Mouse (Mus musculus): ENCODE measurements at regions not wholly inside any gene's neighbourhood (a gene's known extent, or its start where the extent isn't known, plus 50 kb on each side); places are given as distances from the start of the nearest gene placed in this dataset.

- Histone ChIP-seq H3K4me2 (ENCODE audit: low read depth) (no peak overlapping the region), H3K27me3 (ENCODE audit: control insufficient read depth, insufficient read depth, insufficient read length) (no peaks in the 10 kb centered on the region), H3K4me3 (no peak overlapping the region), H3K79me2 (ENCODE audit: control insufficient read depth, insufficient read depth) (no peaks in the 10 kb centered on the region), H3K36me3 (ENCODE audit: control insufficient read depth, insufficient read depth) (no peaks in the 10 kb centered on the region), H3ac (ENCODE audit: control insufficient read depth, insufficient read length) (no peak overlapping the region)
- TF ChIP-seq MAX (IDR thresholded peaks at IDR 0.05; ENCODE audit: low read depth) (no peak), E2F4 (IDR thresholded peaks at IDR 0.05; ENCODE audit: insufficient read depth) (no peak), REST (IDR thresholded peaks at IDR 0.05; ENCODE audit: insufficient read depth, insufficient read length) (no peak), CEBPB (IDR thresholded peaks at IDR 0.05; ENCODE audit: insufficient read depth, poor library complexity, severe bottlenecking) (no peak), POLR2A (IDR thresholded peaks at IDR 0.05; ENCODE audit: insufficient read length, low read depth) (no peak), TCF12 (IDR thresholded peaks at IDR 0.05; ENCODE audit: insufficient read depth, poor library complexity, severe bottlenecking) (no peak), MYOG (IDR thresholded peaks at IDR 0.05; ENCODE audit: control insufficient read depth in 1 of 3, insufficient read depth in 1 of 3, insufficient read length in 2 of 3, low read depth in 2 of 3) (no peak), SRF (IDR thresholded peaks at IDR 0.05; ENCODE audit: control insufficient read depth, insufficient read length, low read depth) (no peak), TCF3 (IDR thresholded peaks at IDR 0.05; ENCODE audit: insufficient read length, low read depth) (no peak)
Measured at GRCm38 (mm10) chr2:45774416-45774815, 657.2 kb upstream of the Zeb2 start.

GRCm38 (mm10) chr2:45757176-45757575, 640.0 kb upstream of the Zeb2 start:
- Histone ChIP-seq H3K27me3 (ENCODE audit: control insufficient read depth, insufficient read depth, insufficient read length) (no peaks in the 10 kb centered on the region), H3K36me3 (ENCODE audit: control insufficient read depth, insufficient read depth) (no peaks in the 10 kb centered on the region), H3K4me3 (no peak overlapping the region), H3K79me2 (ENCODE audit: control insufficient read depth, insufficient read depth) (no peaks in the 10 kb centered on the region), H3K4me2 (ENCODE audit: low read depth) (no peak overlapping the region), H3ac (ENCODE audit: control insufficient read depth, insufficient read length) (no peak overlapping the region)
- TF ChIP-seq CEBPB (IDR thresholded peaks at IDR 0.05; ENCODE audit: insufficient read depth, poor library complexity, severe bottlenecking) (no peak), TCF12 (IDR thresholded peaks at IDR 0.05; ENCODE audit: insufficient read depth, poor library complexity, severe bottlenecking) (no peak), SRF (IDR thresholded peaks at IDR 0.05; ENCODE audit: control insufficient read depth, insufficient read length, low read depth) (no peak), MYOD1 (IDR thresholded peaks at IDR 0.05; ENCODE audit: control insufficient read depth in 1 of 3, insufficient read length in 2 of 3, low read depth in 2 of 3) (no peak)

GRCm38 (mm10) chr2:45756395-45756794, 639.2 kb upstream of the Zeb2 start:
- H3K79me2 ChIP-seq (ENCODE audit: control insufficient read depth, insufficient read depth): no peaks in the 10 kb centered on the region
- H3K4me2 ChIP-seq (ENCODE audit: low read depth): no peak overlapping the region
- H3K4me3 ChIP-seq: no peak overlapping the region
- TF ChIP-seq CEBPB (IDR thresholded peaks at IDR 0.05; ENCODE audit: insufficient read depth, poor library complexity, severe bottlenecking) (no peak), TCF12 (IDR thresholded peaks at IDR 0.05; ENCODE audit: insufficient read depth, poor library complexity, severe bottlenecking) (no peak), POLR2AphosphoS2 (IDR thresholded peaks at IDR 0.05; ENCODE audit: insufficient read length, low read depth) (no peak), REST (IDR thresholded peaks at IDR 0.05; ENCODE audit: insufficient read depth, insufficient read length) (no peak), SRF (IDR thresholded peaks at IDR 0.05; ENCODE audit: control insufficient read depth, insufficient read length, low read depth) (no peak), MYOD1 (IDR thresholded peaks at IDR 0.05; ENCODE audit: control insufficient read depth in 1 of 3, insufficient read length in 2 of 3, low read depth in 2 of 3) (no peak), MYOG (IDR thresholded peaks at IDR 0.05; ENCODE audit: control insufficient read depth in 1 of 3, insufficient read depth in 1 of 3, insufficient read length in 2 of 3, low read depth in 2 of 3) (no peak), USF1 (IDR thresholded peaks at IDR 0.05; ENCODE audit: low read depth) (no peak), TCF3 (IDR thresholded peaks at IDR 0.05; ENCODE audit: insufficient read length, low read depth) (no peak), E2F4 (IDR thresholded peaks at IDR 0.05; ENCODE audit: insufficient read depth) (no peak), POLR2A (IDR thresholded peaks at IDR 0.05; ENCODE audit: insufficient read length, low read depth) (no peak), MAX (IDR thresholded peaks at IDR 0.05; ENCODE audit: low read depth) (no peak)
- H3ac ChIP-seq (ENCODE audit: control insufficient read depth, insufficient read length): no peak overlapping the region
- no peaks in the 10 kb centered on the region for H3K27me3 ChIP-seq (ENCODE audit: control insufficient read depth, insufficient read depth, insufficient read length)
- H3K36me3 ChIP-seq (ENCODE audit: control insufficient read depth, insufficient read depth): no peaks in the 10 kb centered on the region

GRCm38 (mm10) chr2:45751746-45752145, 634.6 kb upstream of the Zeb2 start:
- H3K79me2 ChIP-seq (ENCODE audit: control insufficient read depth, insufficient read depth): no peaks in the 10 kb centered on the region
- no peak overlapping the region for H3ac ChIP-seq (ENCODE audit: control insufficient read depth, insufficient read length)

GRCm38 (mm10) chr2:45749379-45749778, 632.2 kb upstream of the Zeb2 start:
- H3ac ChIP-seq (ENCODE audit: control insufficient read depth, insufficient read length): no peak overlapping the region
- H3K4me3 ChIP-seq: no peak overlapping the region
- H3K4me2 ChIP-seq (ENCODE audit: low read depth): no peak overlapping the region
- H3K36me3 ChIP-seq (ENCODE audit: control insufficient read depth, insufficient read depth): no peaks in the 10 kb centered on the region
- TF ChIP-seq E2F4 (IDR thresholded peaks at IDR 0.05; ENCODE audit: insufficient read depth) (no peak), MYOG (IDR thresholded peaks at IDR 0.05; ENCODE audit: control insufficient read depth in 1 of 3, insufficient read depth in 1 of 3, insufficient read length in 2 of 3, low read depth in 2 of 3) (no peak), MAX (IDR thresholded peaks at IDR 0.05; ENCODE audit: low read depth) (no peak), USF1 (IDR thresholded peaks at IDR 0.05; ENCODE audit: low read depth) (no peak), TCF12 (IDR thresholded peaks at IDR 0.05; ENCODE audit: insufficient read depth, poor library complexity, severe bottlenecking) (no peak), SRF (IDR thresholded peaks at IDR 0.05; ENCODE audit: control insufficient read depth, insufficient read length, low read depth) (no peak), POLR2A (IDR thresholded peaks at IDR 0.05; ENCODE audit: insufficient read length, low read depth) (no peak)
- H3K27me3 ChIP-seq (ENCODE audit: control insufficient read depth, insufficient read depth, insufficient read length): no peaks in the 10 kb centered on the region
- no peaks in the 10 kb centered on the region for H3K79me2 ChIP-seq (ENCODE audit: control insufficient read depth, insufficient read depth)

More at GRCm38 (mm10) chr2:45751746-45752145, 634.6 kb upstream of the Zeb2 start:
- Histone ChIP-seq H3K27me3 (ENCODE audit: control insufficient read depth, insufficient read depth, insufficient read length) (no peaks in the 10 kb centered on the region), H3K4me3 (no peak overlapping the region), H3K36me3 (ENCODE audit: control insufficient read depth, insufficient read depth) (no peaks in the 10 kb centered on the region), H3K4me2 (ENCODE audit: low read depth) (no peak overlapping the region)
- TF ChIP-seq E2F4 (IDR thresholded peaks at IDR 0.05; ENCODE audit: insufficient read depth) (no peak), MYOD1 (IDR thresholded peaks at IDR 0.05; ENCODE audit: control insufficient read depth in 1 of 3, insufficient read length in 2 of 3, low read depth in 2 of 3) (no peak), CEBPB (IDR thresholded peaks at IDR 0.05; ENCODE audit: insufficient read depth, poor library complexity, severe bottlenecking) (no peak), POLR2A (IDR thresholded peaks at IDR 0.05; ENCODE audit: insufficient read length, low read depth) (no peak), TCF12 (IDR thresholded peaks at IDR 0.05; ENCODE audit: insufficient read depth, poor library complexity, severe bottlenecking) (no peak), REST (IDR thresholded peaks at IDR 0.05; ENCODE audit: insufficient read depth, insufficient read length) (no peak), USF1 (IDR thresholded peaks at IDR 0.05; ENCODE audit: low read depth) (no peak), MAX (IDR thresholded peaks at IDR 0.05; ENCODE audit: low read depth) (no peak), SRF (IDR thresholded peaks at IDR 0.05; ENCODE audit: control insufficient read depth, insufficient read length, low read depth) (no peak), POLR2AphosphoS2 (IDR thresholded peaks at IDR 0.05; ENCODE audit: insufficient read length, low read depth) (no peak), MYOG (IDR thresholded peaks at IDR 0.05; ENCODE audit: control insufficient read depth in 1 of 3, insufficient read depth in 1 of 3, insufficient read length in 2 of 3, low read depth in 2 of 3) (no peak)
